Mouse (Mus musculus) bone marrow macrophage, adult 2 months (primary cell): ENCODE results near the gene Abcg1. TPM values are rescaled to one million over a fixed set of nuclear protein-coding genes. Genes with fewer than 3 reads are reported as not detected.

Experiments used
- H3K27ac ChIP-seq: 2 replicates; pipeline ENCODE4 v1.5.1; 2012; ENCODE audit warnings: low read depth, low read length; ENCODE audit not compliant: insufficient read depth
- H3K4me1 ChIP-seq: 2 replicates; pipeline ENCODE4 v1.6.1; 2012; ENCODE audit warnings: low read length; ENCODE audit not compliant: control insufficient read depth, insufficient read depth
- H3K4me3 ChIP-seq: 2 replicates; pipeline ENCODE4 v1.5.1; 2012; ENCODE audit warnings: mild to moderate bottlenecking, low read length, moderate library complexity; ENCODE audit not compliant: insufficient read depth
- CTCF ChIP-seq: IDR thresholded peaks from 2 replicates; pipeline ENCODE4 v1.5.1; 2012; ENCODE audit warnings: low read depth, mild to moderate bottlenecking, low read length, moderate library complexity
- POLR2A ChIP-seq: IDR thresholded peaks from 2 replicates; pipeline ENCODE4 v1.6.1; 2012; ENCODE audit warnings: mild to moderate bottlenecking, low read depth, low read length, borderline replicate concordance
- polyA plus RNA-seq: library from polyadenylated mRNA; stranded (reverse); fragments of >200 nt; gene quantifications from 2 replicates; pipeline ENCODE4 v1.2.4, GENCODE M21; 2012; ENCODE audit not compliant: missing spikeins, insufficient read depth, insufficient read length

Abcg1 gene
- polyA plus RNA-seq, 1 experiment: 61.5 TPM

DNA sequence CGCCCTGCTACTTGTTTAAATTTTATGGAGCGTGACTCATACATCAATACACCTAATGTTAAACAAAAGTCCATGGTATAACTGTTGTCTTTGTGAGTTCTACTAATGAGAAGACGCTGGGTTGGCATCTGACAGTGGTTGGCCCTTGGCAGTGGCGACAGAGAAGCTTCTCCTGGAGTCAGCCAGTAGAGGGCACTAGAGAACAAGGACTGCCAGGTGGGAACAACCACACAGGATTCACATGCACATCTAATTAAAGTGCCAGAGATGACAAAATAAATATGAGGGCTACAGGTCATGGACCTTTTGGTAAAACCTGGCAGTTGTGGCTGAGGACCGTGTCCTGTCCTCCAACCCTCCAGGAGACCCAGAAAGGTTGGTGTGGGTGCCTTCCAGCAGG lies 80.9 kb downstream of the Abcg1 start:
- Histone ChIP-seq H3K4me3 (no peak overlapping the region), H3K4me1 (no peaks in the 10 kb centered on the region), H3K27ac (no peak overlapping the region)
- no peak for TF ChIP-seq POLR2A
- peak; percentile 89 for TF ChIP-seq CTCF

DNA sequence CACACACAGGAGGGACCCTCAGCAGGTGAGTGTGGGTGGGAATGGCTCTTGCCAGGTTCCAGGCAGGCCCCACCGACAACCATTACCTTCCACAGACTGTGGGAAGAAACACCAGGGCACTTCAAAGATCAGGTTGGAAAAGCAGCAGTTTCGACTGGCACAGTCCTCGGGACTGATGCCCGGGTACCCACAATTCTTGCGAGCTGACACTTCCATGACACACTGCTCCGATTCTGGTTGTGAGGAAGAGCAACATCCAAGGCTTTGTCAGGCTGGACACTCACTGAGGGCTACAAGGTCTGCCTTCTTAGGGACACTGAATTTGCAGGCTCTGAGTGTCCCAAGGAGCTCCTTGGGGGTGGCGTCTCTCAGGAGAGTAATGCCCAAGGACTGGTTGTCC lies 84.6 kb downstream of the Abcg1 start:
- H3K4me3 ChIP-seq: no peak overlapping the region
- no peak overlapping the region for H3K27ac ChIP-seq
- TF ChIP-seq POLR2A (no peak), CTCF (no peak)
- no peaks in the 10 kb centered on the region for H3K4me1 ChIP-seq

DNA sequence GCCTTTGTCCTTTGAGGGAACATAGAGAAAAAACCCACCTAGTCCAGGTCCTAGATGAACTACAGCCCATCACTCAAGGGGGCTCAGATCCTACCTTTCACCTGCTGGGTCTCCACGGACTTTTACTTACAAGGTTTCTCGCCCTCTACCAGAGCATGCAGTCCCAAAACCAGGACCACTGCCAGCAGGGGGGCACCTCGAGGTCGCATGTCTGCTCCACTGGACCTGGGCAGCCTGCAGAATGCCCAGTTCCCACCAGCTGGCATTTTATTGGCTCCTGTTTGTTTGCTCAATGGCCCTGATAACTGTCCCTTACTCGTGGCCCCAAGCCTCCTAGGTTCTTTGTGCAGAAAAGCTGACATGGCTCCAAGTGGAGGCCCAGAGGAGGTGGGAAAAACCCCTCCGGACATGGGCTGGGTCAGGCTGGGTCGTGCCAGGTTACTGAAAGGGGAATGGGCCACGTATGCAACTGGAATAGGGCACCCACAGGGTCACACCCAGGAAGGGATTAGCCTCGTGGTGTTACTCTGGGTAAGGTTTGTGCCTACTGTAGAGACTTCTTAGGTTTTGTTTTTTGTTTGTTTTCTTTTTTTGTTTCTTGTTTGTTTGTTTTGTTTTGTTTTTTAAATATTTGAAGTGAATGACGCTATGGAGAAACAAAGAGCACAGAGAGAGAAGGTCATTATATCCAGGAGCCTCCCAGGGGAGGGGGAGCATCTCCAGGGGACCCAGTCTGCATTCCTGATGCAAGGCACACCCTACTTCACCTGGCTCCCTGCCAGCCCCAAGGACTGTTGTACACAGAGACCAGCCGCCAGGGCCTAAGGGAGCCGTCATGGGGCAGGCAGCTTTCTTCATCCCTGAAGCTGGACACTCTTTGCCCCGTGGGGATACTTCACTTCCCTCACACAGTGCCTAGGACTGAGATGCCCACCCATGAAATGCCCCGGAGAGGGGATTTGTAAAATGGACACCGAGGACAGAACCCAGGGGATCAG lies 86.9 kb downstream of the Abcg1 start, which contains the start of gene Tff2:
Gene Tff2, minus strand, starts transcription at position 243 of the 998 bp plus-strand sequence.
- H3K4me1 ChIP-seq: no peaks in the 10 kb centered on the region
- H3K4me3 ChIP-seq: no peak within 1 kb of the TSS
- no peak within 1 kb of the TSS for H3K27ac ChIP-seq
- TF ChIP-seq CTCF: no peak
- no peak for TF ChIP-seq POLR2A

- H3K4me1 ChIP-seq: no peaks in the 10 kb centered on the region
- H3K4me3 ChIP-seq: no peak overlapping the region
- H3K27ac ChIP-seq: no peak overlapping the region
- TF ChIP-seq POLR2A (no peak), CTCF (no peak)
Measured at GRCm38 (mm10) chr17:31145998-31146397, 88.5 kb downstream of the Abcg1 start.

- no peak overlapping the region for H3K4me3 ChIP-seq
- no peak overlapping the region for H3K27ac ChIP-seq
Measured at GRCm38 (mm10) chr17:31152512-31152911, 95.0 kb downstream of the Abcg1 start.

DNA sequence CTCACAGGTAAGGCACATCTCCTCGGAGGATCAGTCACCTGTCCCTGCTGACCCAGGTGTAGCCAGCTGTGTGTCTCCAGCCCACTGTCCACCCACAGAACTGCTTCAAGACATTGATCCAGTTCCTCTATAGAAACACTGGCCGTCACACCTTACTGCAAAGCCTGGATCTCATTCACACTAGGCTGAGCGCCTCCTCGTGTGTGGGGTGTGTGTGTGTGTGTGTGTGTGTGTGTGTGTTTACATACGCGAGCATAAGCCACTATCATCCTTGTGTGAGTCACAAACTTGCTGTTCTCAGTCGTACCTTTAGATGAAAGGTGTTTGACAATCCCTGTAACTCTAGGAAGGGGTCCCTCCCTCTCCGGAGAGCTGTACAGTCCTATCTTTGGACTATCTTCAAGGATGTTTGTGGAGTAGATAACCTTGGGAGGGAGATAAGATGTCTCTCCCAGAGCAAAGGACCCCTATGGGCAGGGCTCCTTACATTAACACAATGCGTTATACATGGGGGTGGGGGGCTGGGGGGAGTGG lies 95.6 kb downstream of the Abcg1 start:
- no peak for TF ChIP-seq CTCF
- TF ChIP-seq POLR2A: no peak
- no peaks in the 10 kb centered on the region for H3K4me1 ChIP-seq
- H3K27ac ChIP-seq: no peak overlapping the region
- H3K4me3 ChIP-seq: no peak overlapping the region

More at GRCm38 (mm10) chr17:31152512-31152911, 95.0 kb downstream of the Abcg1 start:
- H3K4me1 ChIP-seq: no peaks in the 10 kb centered on the region
- TF ChIP-seq POLR2A (no peak), CTCF (no peak)

DNA sequence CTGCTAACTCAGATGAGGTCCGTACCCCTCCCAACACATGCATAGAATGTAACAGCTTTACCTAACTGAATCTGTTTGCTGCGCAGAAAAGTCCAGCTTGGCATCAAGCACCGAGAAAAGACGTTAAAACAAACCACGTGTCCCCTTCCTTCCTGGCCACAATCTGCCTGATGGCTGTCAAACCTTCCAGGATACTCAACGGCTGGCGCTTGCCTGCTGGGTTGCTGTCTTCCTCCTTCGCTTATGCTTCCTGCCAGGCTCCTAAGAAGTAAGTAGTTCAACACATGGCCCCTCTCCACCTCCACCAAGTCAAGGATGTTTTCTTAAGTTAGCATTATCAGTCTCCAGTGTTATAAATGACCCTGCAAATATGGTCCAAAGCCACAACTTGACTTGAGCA lies 96.3 kb downstream of the Abcg1 start:
- Histone ChIP-seq H3K4me1 (no peaks in the 10 kb centered on the region), H3K4me3 (no peak overlapping the region), H3K27ac (no peak overlapping the region)
- TF ChIP-seq POLR2A (no peak), CTCF (no peak)

DNA sequence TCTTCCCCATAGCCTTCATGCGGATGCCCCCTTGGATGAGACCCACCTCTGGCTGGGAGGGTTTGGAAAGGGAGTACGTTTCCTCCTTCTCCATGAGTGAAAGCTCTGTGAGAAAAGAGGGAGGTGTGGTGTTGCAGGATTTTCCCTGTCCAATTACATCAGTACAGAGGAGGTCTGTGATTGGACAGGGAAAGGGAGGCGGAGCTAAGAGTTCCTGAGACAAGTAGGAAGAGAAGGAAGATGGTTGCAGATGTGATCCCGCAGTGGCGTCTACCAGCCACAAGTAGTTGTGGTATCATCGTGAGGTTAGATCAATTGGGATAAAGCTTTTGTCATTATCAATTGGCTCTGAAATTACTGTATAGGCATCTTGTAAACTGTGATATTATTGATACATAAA lies 100.4 kb downstream of the Abcg1 start:
- TF ChIP-seq POLR2A (no peak), CTCF (no peak)
- H3K4me1 ChIP-seq: no peaks in the 10 kb centered on the region
- no peak overlapping the region for H3K4me3 ChIP-seq
- H3K27ac ChIP-seq: no peak overlapping the region

DNA sequence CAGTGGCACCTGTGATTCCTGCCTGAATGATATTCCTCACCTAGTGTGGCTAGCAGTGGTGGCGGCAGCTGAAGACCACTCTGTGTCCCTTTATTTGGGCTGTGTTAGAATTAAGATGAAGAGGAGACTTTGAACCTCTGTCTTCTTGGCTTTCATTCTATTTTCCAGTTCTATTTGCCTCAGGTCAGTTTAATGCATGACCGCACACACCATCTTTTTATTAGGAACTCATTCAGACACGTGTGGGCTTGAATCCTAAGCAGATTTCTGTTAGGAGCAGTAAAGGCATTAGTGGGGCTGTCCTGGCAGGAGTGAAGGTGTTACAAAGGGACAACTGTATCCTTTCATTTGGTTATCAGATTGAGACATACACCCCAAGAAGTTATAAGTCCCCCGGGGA lies 102.8 kb downstream of the Abcg1 start:
- no peak overlapping the region for H3K27ac ChIP-seq
- no peak for TF ChIP-seq POLR2A
- no peaks in the 10 kb centered on the region for H3K4me1 ChIP-seq
- no peak overlapping the region for H3K4me3 ChIP-seq

- TF ChIP-seq CTCF (no peak), POLR2A (no peak)
- H3K4me1 ChIP-seq: no peaks in the 10 kb centered on the region
- H3K4me3 ChIP-seq: no peak overlapping the region
- H3K27ac ChIP-seq: no peak overlapping the region
Measured at GRCm38 (mm10) chr17:31162607-31163006, 105.1 kb downstream of the Abcg1 start.
